Mouse (Mus musculus) left cerebral cortex, adult 2 months (tissue): ENCODE measurements around the gene Tifa. TPM values are rescaled to one million over a fixed set of nuclear protein-coding genes. Genes with fewer than 3 reads are reported as not detected.

Source experiments
- DNase-seq, 2 experiments: peaks; one replicate each; pipeline ENCODE4 v3.0.0; 2021 to 2022; ENCODE audit warnings: low spot score in 2 of 2, mixed read lengths in 1 of 2; ENCODE audit errors: extremely low spot score in 1 of 2
- H3K27ac ChIP-seq: fragments of 200-600 bp; 2 replicates; pipeline ENCODE4 v1.8.1; 2022
- H3K4me3 ChIP-seq: fragments of 200-600 bp; 2 replicates; pipeline ENCODE4 v1.8.1; 2022
- CTCF ChIP-seq: fragments of 200-600 bp; IDR thresholded peaks from 2 replicates; pipeline ENCODE4 v1.8.1; 2022; ENCODE audit warnings: antibody characterized with exemption, mild to moderate bottlenecking, moderate library complexity
- intact Hi-C: fragments of 180-260 bp; cut with DNase I; formaldehyde crosslinking; loops from one replicate; pipeline ENCODE4 v1.15.1; 2025
- long read RNA-seq, 2 experiments: library from polyadenylated mRNA; stranded (forward); transcript quantifications; one replicate each; pipeline ENCODE4 v2.0.0; 2021; ENCODE audit warnings: borderline mapping rate in 2 of 2
- total RNA-seq, 2 experiments: library from RNA; stranded (reverse); gene quantifications; 2 replicates each; pipeline ENCODE4 v1.2.3; 2021

Gene Tifa
- 1 to 10 TPM; 5.8 to 6.4 TPM for total RNA-seq
- long read RNA-seq, experiment 1, transcript Tifa-201 (3 exons, 2,245 nt) = major isoform, 7 of 10 reads
- long read RNA-seq, experiment 1, partial matches to known transcripts = 0 of 10 reads
- long read RNA-seq, experiment 1, other reads (novel, unspliced or antisense) = 3 of 10 reads
- long read RNA-seq, experiment 2, transcript Tifa-201 (3 exons, 2,245 nt) = major isoform, 10 of 14 reads
- long read RNA-seq, experiment 2, partial matches to known transcripts = 0 of 14 reads
- long read RNA-seq, experiment 2, other reads (novel, unspliced or antisense) = 3 of 14 reads

GRCm38 (mm10) chr3:127789500-127790191 lies at the start of gene Tifa:
Tifa (plus strand) TSS chr3:127789805.
- H3K4me3 ChIP-seq = peak within 1 kb of the TSS; percentile 70
- DNase-seq = peak; percentile 36 to 47
- intact Hi-C loops = loop anchor here (2.0 kb wide), 1 partner anchor 47 kb away; the partner anchor contains the start of gene Ap1ar
- TF ChIP-seq CTCF = no peak
- peak within 1 kb of the TSS; percentile 66 for H3K27ac ChIP-seq

- intact Hi-C loops = no loop called here
- TF ChIP-seq CTCF = no peak; the same call in none of the 2 replicates
- Histone ChIP-seq H3K27ac (no peak overlapping the region), H3K4me3 (no peak overlapping the region)
- no peak for DNase-seq
These were observed 48.1 kb upstream of the Tifa start for GRCm38 (mm10) chr3:127741473-127741872.

GRCm38 (mm10) chr3:127743614-127744365 lies 45.8 kb upstream of the Tifa start:
- H3K27ac ChIP-seq = no peak overlapping the region
- no peak for TF ChIP-seq CTCF
- H3K4me3 ChIP-seq = no peak overlapping the region
- intact Hi-C loops = no loop called here
- DNase-seq = no peak

GRCm38 (mm10) chr3:127745504-127745903 lies 44.1 kb upstream of the Tifa start:
- TF ChIP-seq CTCF = no peak
- no peak overlapping the region for H3K4me3 ChIP-seq
- H3K27ac ChIP-seq = no peak overlapping the region
- no peak for DNase-seq
- intact Hi-C loops = no loop called here

- no peak for DNase-seq
- intact Hi-C loops = no loop called here
- Histone ChIP-seq H3K4me3 (no peak overlapping the region), H3K27ac (no peak overlapping the region)
- TF ChIP-seq CTCF = no peak
These were observed 43.5 kb upstream of the Tifa start for GRCm38 (mm10) chr3:127745911-127746640.

- no peak overlapping the region for H3K27ac ChIP-seq
- no peak for DNase-seq
- TF ChIP-seq CTCF = no peak
- intact Hi-C loops = no loop called here
- no peak overlapping the region for H3K4me3 ChIP-seq
These were observed 41.0 kb upstream of the Tifa start for GRCm38 (mm10) chr3:127748644-127749043.

- DNase-seq = no peak
- intact Hi-C loops = no loop called here
- Histone ChIP-seq H3K27ac (no peak overlapping the region), H3K4me3 (no peak overlapping the region)
- TF ChIP-seq CTCF = no peak
These were observed 40.3 kb upstream of the Tifa start for GRCm38 (mm10) chr3:127749266-127749665.

- no peak overlapping the region for H3K4me3 ChIP-seq
- no peak for DNase-seq
- TF ChIP-seq CTCF = no peak
- intact Hi-C loops = no loop called here
- no peak overlapping the region for H3K27ac ChIP-seq
These were observed 39.5 kb upstream of the Tifa start for GRCm38 (mm10) chr3:127749981-127750562.

- Histone ChIP-seq H3K27ac (no peak overlapping the region), H3K4me3 (no peak overlapping the region)
- TF ChIP-seq CTCF = no peak
- intact Hi-C loops = no loop called here
- no peak for DNase-seq
These were observed 33.1 kb upstream of the Tifa start for GRCm38 (mm10) chr3:127756458-127756857.

GRCm38 (mm10) chr3:127757886-127758301 lies 31.7 kb upstream of the Tifa start:
- Histone ChIP-seq H3K27ac (no peak overlapping the region), H3K4me3 (no peak overlapping the region)
- TF ChIP-seq CTCF = no peak
- DNase-seq = no peak
- intact Hi-C loops = loop anchor here (2.0 kb wide), 1 partner anchor 123 kb away; no protein-coding TSS in a partner anchor

- DNase-seq = no peak
- intact Hi-C loops = loop anchor here (1.0 to 2.0 kb wide), 2 partner anchors 124 to 134 kb away; no protein-coding TSS in a partner anchor
- no peak for TF ChIP-seq CTCF
- Histone ChIP-seq H3K27ac (no peak overlapping the region), H3K4me3 (no peak overlapping the region)
These were observed 30.8 kb upstream of the Tifa start for GRCm38 (mm10) chr3:127758806-127759205.
